Mouse (Mus musculus) bone marrow macrophage, adult 2 months (primary cell): ENCODE results near the gene Pepd. TPM values are rescaled to one million over a fixed set of nuclear protein-coding genes. Genes with fewer than 3 reads are reported as not detected.

ENCODE experiments used
- H3K27ac ChIP-seq: 2 replicates; pipeline ENCODE4 v1.5.1; 2012; ENCODE audit warnings: low read depth, low read length; ENCODE audit not compliant: insufficient read depth
- H3K4me1 ChIP-seq: 2 replicates; pipeline ENCODE4 v1.6.1; 2012; ENCODE audit warnings: low read length; ENCODE audit not compliant: control insufficient read depth, insufficient read depth
- H3K4me3 ChIP-seq: 2 replicates; pipeline ENCODE4 v1.5.1; 2012; ENCODE audit warnings: mild to moderate bottlenecking, low read length, moderate library complexity; ENCODE audit not compliant: insufficient read depth
- CTCF ChIP-seq: IDR thresholded peaks from 2 replicates; pipeline ENCODE4 v1.5.1; 2012; ENCODE audit warnings: low read depth, mild to moderate bottlenecking, low read length, moderate library complexity
- POLR2A ChIP-seq: IDR thresholded peaks from 2 replicates; pipeline ENCODE4 v1.6.1; 2012; ENCODE audit warnings: mild to moderate bottlenecking, low read depth, low read length, borderline replicate concordance
- polyA plus RNA-seq: library from polyadenylated mRNA; stranded (reverse); fragments of >200 nt; gene quantifications from 2 replicates; pipeline ENCODE4 v1.2.4, GENCODE M21; 2012; ENCODE audit not compliant: missing spikeins, insufficient read depth, insufficient read length

The Pepd gene
- polyA plus RNA-seq, 1 experiment: 59.6 TPM

DNA sequence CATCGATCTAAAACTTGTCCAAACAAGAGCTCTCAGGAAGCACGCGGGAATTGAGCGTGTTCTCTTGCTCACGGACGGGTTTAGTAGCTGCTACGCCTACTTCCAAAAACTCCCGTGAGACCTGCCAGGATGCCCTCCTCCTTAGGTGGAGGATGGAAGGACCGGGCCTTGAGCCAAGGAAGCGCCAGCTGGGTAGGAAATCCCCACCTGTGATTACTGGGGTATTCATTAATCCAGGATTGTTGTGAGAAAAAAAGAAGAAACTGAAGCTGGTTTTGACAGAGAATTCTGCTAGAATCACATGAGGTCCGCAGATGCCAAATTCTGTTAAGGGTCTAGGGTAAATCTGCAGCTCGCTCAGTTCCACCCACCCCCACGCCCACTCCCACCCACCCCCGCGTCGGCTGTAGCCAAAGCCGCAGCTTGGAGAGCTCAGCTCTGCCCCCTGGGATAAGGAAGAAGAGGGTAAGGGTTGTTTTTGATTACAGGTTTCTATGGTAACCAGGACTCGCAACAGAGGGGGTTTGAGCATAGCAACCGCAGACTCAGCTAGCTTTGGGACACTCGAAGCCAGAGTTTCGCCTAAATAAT is 174.2 kb downstream of the Pepd start:
- peak overlapping the region; percentile 46 for H3K4me3 ChIP-seq
- H3K27ac ChIP-seq: no peak overlapping the region
- H3K4me1 ChIP-seq: peaks cover 22% of the 10 kb centered on the region
- TF ChIP-seq POLR2A (no peak), CTCF (no peak)

DNA sequence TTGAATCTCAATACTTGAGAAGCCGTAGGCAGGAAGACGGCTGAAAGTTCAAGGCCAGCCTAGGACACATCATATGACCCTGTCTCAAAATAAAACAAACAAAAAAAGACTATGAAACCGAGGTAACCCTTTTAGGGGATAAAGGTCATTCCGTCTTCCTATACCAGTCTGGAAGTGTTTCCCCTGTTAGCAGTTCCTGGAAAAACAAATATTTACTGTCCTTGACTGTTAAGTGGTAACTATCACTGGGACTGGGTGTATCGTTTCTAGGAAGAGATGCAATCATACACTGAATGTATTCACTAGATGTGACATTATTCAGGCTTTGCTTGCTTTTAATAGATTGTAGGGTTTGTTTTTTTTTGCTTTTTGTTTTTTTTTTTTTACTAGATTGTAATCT is 178.4 kb downstream of the Pepd start:
- TF ChIP-seq CTCF (no peak), POLR2A (no peak)
- H3K27ac ChIP-seq: no peak overlapping the region
- H3K4me3 ChIP-seq: no peak overlapping the region
- peaks cover 18% of the 10 kb centered on the region for H3K4me1 ChIP-seq

Other genes starting within 250 kb of the Pepd start
- gene Chst8, start 99.7 kb upstream of the Pepd start, polyA plus RNA-seq: not detected in 2 replicates
- gene Cebpg, start 144.2 kb downstream of the Pepd start, polyA plus RNA-seq: 42.6 and 43.2 TPM in 2 replicates
- 78.9 and 79.1 TPM in 2 replicates for gene Cebpa, start 206.9 kb downstream of the Pepd start, polyA plus RNA-seq